Mouse (Mus musculus) embryonic facial prominence, embryonic 13.5 days (tissue): ENCODE results near the gene S1pr3. TPM values are rescaled to one million over a fixed set of nuclear protein-coding genes. Genes with fewer than 3 reads are reported as not detected.

Source experiments
- ATAC-seq: fragments of 200-750 bp; cut with Nextera tagmentation; 2 replicates; pipeline ENCODE4 v1.8.0; 2017; ENCODE audit warnings: low read depth; ENCODE audit not compliant: insufficient number of reproducible peaks, insufficient read depth, low FRiP score, low TSS enrichment
- H3K27ac ChIP-seq: fragments of 300-500 bp; sonication (generic); 2 replicates; pipeline ENCODE4 v1.5.1; 2015; ENCODE audit warnings: moderate library complexity, mild to moderate bottlenecking, inconsistent platforms
- H3K27me3 ChIP-seq: fragments of 300-500 bp; sonication (generic); 2 replicates; pipeline ENCODE4 v1.6.1; 2015; ENCODE audit warnings: mild to moderate bottlenecking, inconsistent platforms
- H3K36me3 ChIP-seq: fragments of 300-500 bp; sonication (generic); 2 replicates; pipeline ENCODE4 v1.6.1; 2015; ENCODE audit warnings: mild to moderate bottlenecking, inconsistent platforms
- H3K4me1 ChIP-seq: fragments of 300-500 bp; sonication (generic); 2 replicates; pipeline ENCODE4 v1.6.1; 2015; ENCODE audit warnings: inconsistent platforms
- H3K4me2 ChIP-seq: fragments of 300-500 bp; sonication (generic); 2 replicates; pipeline ENCODE4 v1.6.1; 2015; ENCODE audit warnings: moderate library complexity, mild to moderate bottlenecking, inconsistent platforms
- H3K4me3 ChIP-seq: fragments of 300-500 bp; sonication (generic); 2 replicates; pipeline ENCODE4 v1.5.1; 2015; ENCODE audit warnings: mild to moderate bottlenecking, inconsistent platforms
- H3K9ac ChIP-seq: fragments of 300-500 bp; sonication (generic); 2 replicates; pipeline ENCODE4 v1.6.1; 2015; ENCODE audit warnings: mild to moderate bottlenecking, inconsistent platforms
- H3K9me3 ChIP-seq: fragments of 300-500 bp; sonication (generic); 2 replicates; pipeline ENCODE4 v1.6.1; 2016; ENCODE audit warnings: inconsistent platforms
- WGBS: fragments of 180-500 bp; shearing (Covaris S2); methylation state at CpG from one replicate; pipeline ENCODE4 v1.1.7; 2015; ENCODE audit warnings: mixed read lengths; 5-methylcytosine and 5-hydroxymethylcytosine counted together
- polyA plus RNA-seq: library from polyadenylated mRNA; unstranded; fragments of >200 nt; fragmentation: Nextera tagmentation; extraction: Ambion mirVana; gene quantifications from 2 replicates; pipeline ENCODE4 v1.2.1, GENCODE M21; 2015

Gene S1pr3
- polyA plus RNA-seq, 1 experiment from 2014 or later, result 147 TPM

GRCm38 (mm10) chr13:51456190-51456878, 47.9 kb downstream of the S1pr3 start:
- ATAC-seq, result no peak
- no peaks in the 10 kb centered on the region for H3K4me1 ChIP-seq
- no peaks in the 10 kb centered on the region for H3K27me3 ChIP-seq
- H3K4me2 ChIP-seq, result no peak overlapping the region
- no peak overlapping the region for H3K27ac ChIP-seq
- no peaks in the 10 kb centered on the region for H3K9me3 ChIP-seq
- H3K36me3 ChIP-seq, result no peaks in the 10 kb centered on the region
- H3K4me3 ChIP-seq, result no peak overlapping the region
- no peak overlapping the region for H3K9ac ChIP-seq
- 17% methylated on average over 4 of the region's 4 CpGs for WGBS

DNA sequence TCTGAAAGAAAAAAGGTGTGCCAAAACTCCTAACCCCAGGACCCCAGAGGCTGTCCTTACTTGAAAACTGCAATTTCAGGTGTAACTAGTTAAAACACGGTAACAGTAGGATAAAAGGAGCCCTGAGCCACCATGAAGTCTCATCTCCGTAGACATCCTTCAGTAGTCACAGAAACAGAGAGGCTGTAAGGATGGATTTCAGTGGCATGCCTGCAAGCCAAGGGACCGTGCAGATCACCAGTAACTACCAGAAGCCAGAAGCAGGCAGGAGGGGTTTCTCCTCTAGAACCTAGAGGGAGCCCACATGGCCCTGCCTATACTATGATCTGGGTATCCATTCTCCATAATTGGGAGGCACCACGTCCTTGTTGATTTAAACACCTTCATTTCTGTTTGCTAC, 55.9 kb downstream of the S1pr3 start:
- WGBS, result 58% methylated on average over 4 of the region's 4 CpGs

GRCm38 (mm10) chr13:51466117-51466841, 57.8 kb downstream of the S1pr3 start:
- H3K9me3 ChIP-seq, result no peaks in the 10 kb centered on the region
- no peak overlapping the region for H3K9ac ChIP-seq
- no peaks in the 10 kb centered on the region for H3K36me3 ChIP-seq
- no peak for ATAC-seq
- no peak overlapping the region for H3K4me3 ChIP-seq
- no peaks in the 10 kb centered on the region for H3K27me3 ChIP-seq
- peaks cover 8% of the 10 kb centered on the region; the same call in 1 of the 2 replicates for H3K4me1 ChIP-seq
- 39% methylated on average over 14 of the region's 14 CpGs for WGBS
- no peak overlapping the region for H3K4me2 ChIP-seq
- H3K27ac ChIP-seq, result no peak overlapping the region

More for the DNA sequence above, 55.9 kb downstream of the S1pr3 start:
- H3K27ac ChIP-seq, result no peak overlapping the region
- ATAC-seq, result no peak
- H3K27me3 ChIP-seq, result no peaks in the 10 kb centered on the region
- no peaks in the 10 kb centered on the region for H3K36me3 ChIP-seq
- no peak overlapping the region for H3K9ac ChIP-seq
- H3K9me3 ChIP-seq, result no peaks in the 10 kb centered on the region
- H3K4me1 ChIP-seq, result peaks cover 8% of the 10 kb centered on the region; the same call in 1 of the 2 replicates
- no peak overlapping the region for H3K4me3 ChIP-seq
- no peak overlapping the region for H3K4me2 ChIP-seq

GRCm38 (mm10) chr13:51468697-51469250, 60.3 kb downstream of the S1pr3 start:
- H3K4me3 ChIP-seq, result no peak overlapping the region
- no peak for ATAC-seq
- 64% methylated on average over 17 of the region's 17 CpGs for WGBS
- H3K9me3 ChIP-seq, result no peaks in the 10 kb centered on the region
- H3K27ac ChIP-seq, result 0 out of 2 replicates have a peak overlapping the region, but pooled peaks have one; percentile 4
- no peak overlapping the region for H3K9ac ChIP-seq
- H3K4me1 ChIP-seq, result peaks cover 8% of the 10 kb centered on the region; the same call in 1 of the 2 replicates
- H3K27me3 ChIP-seq, result no peaks in the 10 kb centered on the region
- no peaks in the 10 kb centered on the region for H3K36me3 ChIP-seq
- no peak overlapping the region for H3K4me2 ChIP-seq

Other genes with a start within 250 kb of the S1pr3 start
- 5.8 and 6.0 TPM in 2 replicates for gene Nxnl2, start 237.6 kb upstream of the S1pr3 start, polyA plus RNA-seq
- 2.3 and 3.1 TPM in 2 replicates for gene Shc3, start 160.8 kb downstream of the S1pr3 start, polyA plus RNA-seq
- 328 and 339 TPM in 2 replicates for gene Cks2, start 236.6 kb downstream of the S1pr3 start, polyA plus RNA-seq
- gene Secisbp2, start 243.1 kb downstream of the S1pr3 start, polyA plus RNA-seq, result 36.1 and 38.3 TPM in 2 replicates